Mouse (Mus musculus) embryo, embryonic 11 days (tissue): ENCODE results near the gene Krt2.

Experiments
- DNase-seq: peaks from one replicate; pipeline ENCODE4 v3.0.0-alpha.2; 2015

Gene Krt2

GRCm38 (mm10) chr15:101772080-101772710 is 45.8 kb downstream of the Krt2 start:
- peak; percentile 50 for DNase-seq

GRCm38 (mm10) chr15:101770226-101770625 is 47.7 kb downstream of the Krt2 start:
- DNase-seq, result no peak
